Mouse (Mus musculus) kidney, adult 2 months (tissue): ENCODE measurements at regions not wholly inside any gene's neighbourhood (a gene's known extent, or its start where the extent isn't known, plus 50 kb on each side); places are given as distances from the start of the nearest gene placed in this dataset.
A peak's percentile ranks its signal among the peaks of the same experiment; 100 is the strongest.

Experiments
- DNase-seq: peaks from one replicate; pipeline ENCODE4 v3.0.0; 2021
- H3K27ac ChIP-seq: fragments of 200-500 bp; 2 replicates; pipeline ENCODE4 v1.5.1; 2012; ENCODE audit warnings: low read depth, low read length, control low read depth, inconsistent platforms; ENCODE audit not compliant: insufficient read depth
- H3K27me3 ChIP-seq: fragments of 200-500 bp; replicated peaks from 2 replicates; pipeline ENCODE4 v1.6.1; 2012; ENCODE audit warnings: mild to moderate bottlenecking, moderate library complexity, low read length, inconsistent platforms; ENCODE audit not compliant: control insufficient read depth, insufficient read depth
- H3K36me3 ChIP-seq: fragments of 200-500 bp; 2 replicates; pipeline ENCODE4 v1.6.1; 2012; ENCODE audit warnings: mild to moderate bottlenecking, moderate library complexity, low read length, inconsistent platforms; ENCODE audit not compliant: control insufficient read depth, insufficient read depth
- H3K4me1 ChIP-seq: fragments of 200-500 bp; 2 replicates; pipeline ENCODE4 v1.6.1; 2011; ENCODE audit warnings: low read length; ENCODE audit not compliant: control insufficient read depth, insufficient read depth
- H3K4me3 ChIP-seq: fragments of 200-500 bp; 2 replicates; pipeline ENCODE4 v1.5.1; 2011; ENCODE audit warnings: mild to moderate bottlenecking, low read depth, low read length, control low read depth; ENCODE audit not compliant: insufficient read depth
- CTCF ChIP-seq: fragments of 200-500 bp; conservative IDR thresholded peaks from 2 replicates; pipeline ENCODE4 v1.5.1; 2011; ENCODE audit warnings: low read depth, mild to moderate bottlenecking, control low read depth, low read length, moderate library complexity, mixed read lengths; ENCODE audit not compliant: insufficient read depth, insufficient read length
- POLR2A ChIP-seq: fragments of 200-500 bp; IDR thresholded peaks from one replicate; pipeline ENCODE4 v1.6.1; 2011; ENCODE audit warnings: low read depth, low read length, control low read depth
- WGBS: fragments of 180-500 bp; shearing (Covaris S2); methylation state at CpG from one replicate; pipeline ENCODE4 v1.1.7; 2018; 5-methylcytosine and 5-hydroxymethylcytosine counted together

DNA sequence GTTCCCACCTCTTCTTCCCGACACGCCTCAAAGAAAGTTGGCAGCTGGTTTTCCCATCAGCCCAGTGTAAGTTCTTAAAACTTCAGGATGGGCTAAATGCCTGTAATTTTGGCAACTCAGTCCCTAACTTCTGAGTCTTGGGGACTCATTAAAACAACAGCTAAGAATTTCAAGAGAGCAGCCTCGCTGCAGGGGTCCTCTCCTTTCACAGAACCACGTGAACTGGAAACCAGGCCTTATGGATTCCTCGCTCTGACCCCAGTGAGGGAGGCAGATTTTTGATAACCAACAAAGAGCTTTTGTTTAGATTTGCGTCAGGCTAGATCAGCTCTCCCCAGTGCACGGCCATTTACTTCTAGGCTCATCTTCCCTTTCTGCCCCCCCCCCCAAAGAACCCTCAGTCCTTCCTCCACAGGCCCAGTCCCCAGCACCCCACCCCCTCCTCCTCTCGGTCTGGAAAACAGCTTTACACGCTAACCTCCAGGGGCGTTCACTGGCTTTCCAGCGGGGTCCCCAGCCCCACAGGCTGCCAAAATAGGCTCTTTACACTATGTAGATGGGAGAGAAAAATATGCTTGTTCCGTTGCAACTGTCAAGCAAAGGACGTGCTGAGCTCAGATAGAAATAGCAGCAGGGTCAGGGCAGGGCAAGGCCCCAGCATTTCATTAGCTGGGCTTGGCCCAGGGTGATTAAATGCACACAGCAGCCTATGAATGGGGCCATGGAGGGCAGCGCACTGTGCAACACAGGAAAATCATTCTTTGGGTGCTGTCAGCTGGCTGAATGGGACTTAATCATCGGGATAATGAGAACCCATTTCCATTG, 233.5 kb downstream of the Zfp36l1 start:
- no peaks in the 10 kb centered on the region for H3K36me3 ChIP-seq
- H3K4me3 ChIP-seq = no peak overlapping the region
- DNase-seq = peak; percentile 84
- 0 out of 2 replicates have a peak overlapping the region, but pooled peaks have one; percentile 8 for H3K27ac ChIP-seq
- 59% methylated on average over 15 of the region's 15 CpGs for WGBS
- no peaks in the 10 kb centered on the region for H3K4me1 ChIP-seq
- no peaks in the 10 kb centered on the region for H3K27me3 ChIP-seq
- no peak for TF ChIP-seq POLR2A
- no peak for TF ChIP-seq CTCF

DNA sequence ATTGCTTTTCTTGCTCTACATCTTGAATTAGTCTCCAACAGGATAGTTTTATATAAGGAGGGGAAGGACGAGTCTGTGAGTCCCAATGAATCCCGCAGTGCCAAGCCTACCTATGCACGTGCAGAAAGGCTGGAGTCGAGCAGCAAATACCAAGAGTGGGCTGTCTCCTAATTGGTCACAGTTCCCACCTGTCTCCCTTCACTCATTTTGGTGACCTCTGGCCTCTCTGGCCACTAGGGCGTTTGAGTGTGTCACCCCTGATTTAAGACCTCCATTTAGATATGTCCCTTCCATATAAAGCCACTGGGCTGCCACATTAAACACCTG, 234.1 kb downstream of the Zfp36l1 start:
- Histone ChIP-seq H3K36me3 (no peaks in the 10 kb centered on the region), H3K4me3 (no peak overlapping the region), H3K27ac (no peak overlapping the region), H3K4me1 (no peaks in the 10 kb centered on the region), H3K27me3 (no peaks in the 10 kb centered on the region)
- no peak for DNase-seq
- WGBS = 74% methylated on average over 5 of the region's 5 CpGs
- no peak for TF ChIP-seq CTCF
- TF ChIP-seq POLR2A = no peak

DNA sequence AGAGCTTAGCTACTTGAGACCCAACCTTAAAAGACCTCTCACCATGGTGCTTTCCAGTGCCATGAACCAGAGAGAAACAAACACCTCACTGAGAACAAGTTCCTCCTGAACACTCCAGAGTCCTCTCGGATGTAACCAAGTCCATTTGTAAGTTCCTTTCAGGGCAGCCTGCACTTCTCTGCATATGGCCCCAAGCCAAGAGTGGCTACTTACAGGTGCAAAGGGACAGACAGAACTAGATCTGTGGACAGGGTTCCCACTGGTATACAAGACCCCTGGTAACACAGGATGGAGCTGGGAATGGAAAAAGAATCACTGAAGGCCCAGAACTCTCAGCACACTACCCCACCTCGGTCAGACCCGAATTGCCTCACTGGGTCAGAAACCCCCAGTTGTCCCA, 234.7 kb downstream of the Zfp36l1 start:
- DNase-seq = peak; percentile 42
- Histone ChIP-seq H3K4me3 (no peak overlapping the region), H3K36me3 (no peaks in the 10 kb centered on the region), H3K4me1 (no peaks in the 10 kb centered on the region), H3K27me3 (no peaks in the 10 kb centered on the region), H3K27ac (no peak overlapping the region)
- TF ChIP-seq POLR2A = no peak
- TF ChIP-seq CTCF = no peak
- 89% methylated on average over 3 of the region's 3 CpGs for WGBS

DNA sequence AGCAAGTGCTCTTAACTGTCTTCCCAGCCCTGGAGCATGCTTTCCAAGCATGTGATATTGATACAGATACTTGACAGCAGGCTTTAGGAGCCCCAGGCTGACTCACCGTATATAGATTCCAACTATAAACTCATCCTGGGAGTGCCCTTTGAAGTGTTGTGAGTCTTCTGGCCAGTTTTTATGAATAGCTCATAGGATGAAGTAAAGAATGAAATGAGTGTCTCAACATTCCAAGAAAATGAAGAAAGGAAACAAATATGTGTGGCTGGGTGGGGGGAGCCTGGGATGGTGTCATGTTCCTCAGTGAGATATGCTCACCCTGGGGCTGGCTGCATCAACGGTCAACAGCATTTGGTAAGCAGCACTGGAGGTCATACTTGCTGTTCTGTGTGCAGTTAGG, 238.5 kb downstream of the Zfp36l1 start:
- 76% methylated on average over 2 of the region's 2 CpGs for WGBS
- H3K27ac ChIP-seq = no peak overlapping the region
- H3K36me3 ChIP-seq = no peaks in the 10 kb centered on the region
- TF ChIP-seq CTCF = no peak
- TF ChIP-seq POLR2A = no peak
- H3K27me3 ChIP-seq = no peaks in the 10 kb centered on the region
- no peak overlapping the region for H3K4me3 ChIP-seq
- H3K4me1 ChIP-seq = no peaks in the 10 kb centered on the region
- DNase-seq = no peak

DNA sequence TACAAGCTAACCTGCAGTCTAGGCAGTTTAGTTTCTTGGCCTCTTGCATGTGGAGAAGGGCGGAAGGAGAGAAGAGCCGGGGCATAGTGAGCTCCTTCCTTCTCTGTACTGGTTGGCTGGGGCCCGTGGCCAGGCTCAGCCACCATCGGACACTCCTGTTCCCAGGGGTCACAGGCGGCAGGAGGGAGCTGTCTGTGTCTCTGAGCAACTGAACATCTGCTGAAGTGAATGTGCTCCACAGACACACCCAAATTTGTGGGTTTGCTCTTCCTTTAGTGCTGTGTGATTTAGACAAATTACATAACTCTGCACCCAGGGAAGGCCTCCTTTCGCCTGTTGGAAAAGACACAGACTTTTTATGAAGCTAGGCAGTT, 247.6 kb downstream of the Zfp36l1 start:
- H3K4me3 ChIP-seq = no peak overlapping the region
- no peak overlapping the region for H3K27ac ChIP-seq
- DNase-seq = no peak
- 63% methylated on average over 6 of the region's 6 CpGs for WGBS
- no peaks in the 10 kb centered on the region for H3K36me3 ChIP-seq
- peaks cover 3% of the 10 kb centered on the region for H3K4me1 ChIP-seq
- TF ChIP-seq POLR2A (no peak), CTCF (no peak)
- no peaks in the 10 kb centered on the region for H3K27me3 ChIP-seq

DNA sequence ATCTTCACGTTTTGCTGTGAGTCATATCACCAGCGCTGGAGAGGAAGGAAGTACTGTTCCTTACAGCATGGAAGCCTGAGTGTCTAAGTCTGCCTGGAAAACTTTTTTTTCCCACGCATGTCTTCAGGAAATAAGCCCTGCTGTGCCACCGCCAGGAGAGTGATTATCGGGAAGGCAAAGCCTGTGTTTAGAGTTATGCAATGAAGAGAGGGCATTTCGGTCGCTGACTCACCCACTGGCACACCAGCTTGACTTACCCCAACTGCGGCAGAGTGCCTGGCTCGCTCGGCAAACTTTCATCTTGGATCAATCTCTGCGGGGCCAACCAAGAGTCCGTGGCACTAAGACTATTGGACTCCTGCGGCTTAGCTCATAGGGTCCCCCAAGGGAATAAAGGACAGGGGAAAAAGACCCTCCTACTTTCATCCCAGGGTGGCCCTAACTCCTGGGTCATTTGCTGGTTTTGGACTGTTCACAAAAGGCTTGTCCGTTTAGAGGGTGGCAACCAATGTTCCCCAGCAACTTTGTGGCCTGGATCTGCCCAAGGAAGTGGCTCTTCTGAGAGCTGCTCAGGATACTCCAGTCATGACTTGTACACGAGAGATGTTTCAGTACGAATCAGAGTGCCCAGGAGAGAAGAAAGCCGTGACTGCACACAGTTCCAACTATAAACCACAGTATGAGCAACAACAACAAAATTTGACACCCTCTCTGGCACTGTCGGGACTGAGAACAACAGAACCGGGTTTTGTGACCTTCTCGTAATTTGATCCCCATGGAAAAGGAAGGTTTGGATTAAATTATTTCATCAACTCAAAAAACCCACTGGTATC, 248.3 kb downstream of the Zfp36l1 start:
- H3K4me3 ChIP-seq = no peak overlapping the region
- whole genome bisulfite sequencing = 68% methylated on average over 20 of the region's 20 CpGs
- H3K36me3 ChIP-seq = no peaks in the 10 kb centered on the region
- no peak overlapping the region for H3K27ac ChIP-seq
- TF ChIP-seq CTCF (no peak), POLR2A (no peak)
- no peaks in the 10 kb centered on the region for H3K27me3 ChIP-seq
- no peak for DNase-seq
- H3K4me1 ChIP-seq = peaks cover 9% of the 10 kb centered on the region
